Mouse (Mus musculus) C2C12 (cell line): Measurements from ENCODE around the gene Camk2b. TPM values are rescaled to one million over a fixed set of nuclear protein-coding genes. Genes with fewer than 3 reads are reported as not detected.

Experiments used
- H3K27me3 ChIP-seq: one replicate; pipeline ENCODE4 v1.6.1; 2011; ENCODE audit not compliant: control insufficient read depth, insufficient read depth, insufficient read length
- H3K36me3 ChIP-seq: one replicate; pipeline ENCODE4 v1.6.1; 2011; ENCODE audit not compliant: control insufficient read depth, insufficient read depth
- H3K4me3 ChIP-seq: one replicate; pipeline ENCODE4 v1.5.1; 2011; ENCODE audit warnings: mild to moderate bottlenecking, control low read depth; ENCODE audit not compliant: poor library complexity, insufficient read depth, severe bottlenecking
- H3K79me2 ChIP-seq: one replicate; pipeline ENCODE4 v1.6.1; 2011; ENCODE audit not compliant: control insufficient read depth, insufficient read depth
- H3K79me3 ChIP-seq: one replicate; pipeline ENCODE4 v1.6.1; 2011; ENCODE audit warnings: low read depth, control low read depth
- H3ac ChIP-seq: one replicate; pipeline ENCODE3; 2011; ENCODE audit warnings: low read depth; ENCODE audit not compliant: control insufficient read depth, insufficient read length
- CEBPB ChIP-seq: IDR thresholded peaks from one replicate; pipeline ENCODE4 v1.6.1; 2011; ENCODE audit warnings: low read depth, mild to moderate bottlenecking, control low read depth, moderate library complexity
- CTCF ChIP-seq: IDR thresholded peaks from one replicate; pipeline ENCODE4 v1.5.1; 2011; ENCODE audit not compliant: control insufficient read depth, insufficient read depth, insufficient read length
- FOSL1 ChIP-seq: IDR thresholded peaks from one replicate; pipeline ENCODE4 v1.8.0; 2011; ENCODE audit warnings: mild to moderate bottlenecking, low read length; ENCODE audit not compliant: poor library complexity, insufficient read depth, severe bottlenecking
- MAX ChIP-seq: IDR thresholded peaks from one replicate; pipeline ENCODE4 v1.6.1; 2011; ENCODE audit warnings: mild to moderate bottlenecking, control low read depth
- MYOD1 ChIP-seq: IDR thresholded peaks from one replicate; pipeline ENCODE4 v1.6.1; 2011; ENCODE audit warnings: low read depth; ENCODE audit not compliant: control insufficient read depth, insufficient read length
- MYOG ChIP-seq: IDR thresholded peaks from one replicate; pipeline ENCODE4 v1.6.1; 2011; ENCODE audit not compliant: control insufficient read depth, insufficient read length; ENCODE audit errors: extremely low read depth
- USF1 ChIP-seq: IDR thresholded peaks from one replicate; pipeline ENCODE4 v1.6.1; 2011; ENCODE audit warnings: low read depth, mild to moderate bottlenecking, control low read depth, moderate library complexity
- polyA plus RNA-seq: library from polyadenylated mRNA; unstranded; fragments of >200 nt; fragmentation: generic; extraction: Trizol; gene quantifications from one replicate; pipeline ENCODE4 v1.2.1, GENCODE M21; 2012; ENCODE audit warnings: missing spikeins

Gene Camk2b
- polyA plus RNA-seq, 1 experiment = 0.06 TPM

DNA sequence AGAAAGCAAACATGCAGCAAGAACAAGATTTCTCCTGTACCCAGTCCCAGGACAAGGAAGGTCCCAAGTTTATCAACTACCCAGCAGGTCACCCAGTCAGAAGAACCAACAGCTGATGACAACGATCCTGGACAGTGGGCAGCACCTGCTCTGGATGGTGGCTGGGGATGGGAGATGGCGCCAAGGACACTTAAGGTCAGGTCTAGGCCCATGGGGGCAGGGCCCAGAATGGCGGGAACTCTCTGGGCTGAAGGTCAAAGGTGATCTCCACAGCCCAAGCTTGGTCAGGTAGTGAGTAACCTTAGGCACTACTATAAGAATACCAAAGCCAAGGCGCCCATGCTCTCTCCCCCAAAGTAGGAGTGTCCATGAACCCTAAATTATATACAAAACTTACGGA, 4.3 kb downstream of the Camk2b start:
- H3K36me3 ChIP-seq = no peaks in the 10 kb centered on the region
- no peak overlapping the region for H3K4me3 ChIP-seq
- H3K79me3 ChIP-seq = no peaks in the 10 kb centered on the region
- H3K27me3 ChIP-seq = peaks cover 91% of the 10 kb centered on the region
- no peaks in the 10 kb centered on the region for H3K79me2 ChIP-seq
- no peak overlapping the region for H3ac ChIP-seq
- TF ChIP-seq MYOG (no peak), FOSL1 (no peak), CEBPB (no peak), USF1 (no peak), MAX (no peak), CTCF (no peak), MYOD1 (no peak)

DNA sequence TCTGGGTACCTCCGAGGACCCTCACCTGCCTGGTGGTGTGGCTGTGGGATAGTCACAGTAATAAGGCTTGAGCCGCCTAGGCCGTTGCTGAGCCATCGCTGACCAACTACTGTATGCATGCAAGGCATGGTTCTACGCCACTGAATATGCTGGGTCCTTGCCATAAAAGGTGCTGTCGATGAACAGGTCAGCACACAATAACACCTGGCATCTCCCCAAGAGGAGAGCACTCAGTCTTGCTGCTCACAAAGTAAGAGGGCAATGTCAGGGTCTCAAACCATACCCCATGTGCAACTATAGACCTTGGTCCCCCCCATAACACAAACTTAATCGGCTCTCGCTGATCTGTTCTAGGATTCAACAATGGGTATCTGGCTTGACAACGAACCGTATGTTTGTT, 7.0 kb downstream of the Camk2b start:
- Histone ChIP-seq H3ac (no peak overlapping the region), H3K36me3 (no peaks in the 10 kb centered on the region), H3K79me2 (no peaks in the 10 kb centered on the region), H3K79me3 (no peaks in the 10 kb centered on the region), H3K27me3 (peaks cover 75% of the 10 kb centered on the region), H3K4me3 (no peak overlapping the region)
- TF ChIP-seq MYOG (no peak), CTCF (no peak), USF1 (no peak), CEBPB (no peak), MYOD1 (no peak), MAX (no peak), FOSL1 (no peak)

DNA sequence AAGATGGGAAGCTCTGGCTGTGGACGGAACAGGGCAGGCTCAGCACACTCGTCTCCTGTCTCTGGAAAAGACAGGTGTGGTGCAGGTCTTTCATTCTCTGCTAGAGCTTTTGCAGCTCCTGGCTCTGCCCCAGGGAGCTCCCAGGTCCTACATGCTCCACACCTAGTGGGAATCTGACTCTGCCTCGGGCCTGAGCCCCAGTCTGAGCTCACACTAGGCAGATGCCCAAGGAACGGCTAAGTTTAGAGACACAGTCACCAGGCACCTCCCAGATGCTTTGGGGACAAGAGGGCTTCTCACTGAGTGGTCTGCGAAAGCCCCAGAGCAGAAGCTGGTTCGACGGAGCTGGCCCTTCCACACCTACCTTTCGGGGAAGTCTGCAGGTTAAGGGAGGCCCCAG, 12.8 kb downstream of the Camk2b start:
- no peaks in the 10 kb centered on the region for H3K79me2 ChIP-seq

DNA sequence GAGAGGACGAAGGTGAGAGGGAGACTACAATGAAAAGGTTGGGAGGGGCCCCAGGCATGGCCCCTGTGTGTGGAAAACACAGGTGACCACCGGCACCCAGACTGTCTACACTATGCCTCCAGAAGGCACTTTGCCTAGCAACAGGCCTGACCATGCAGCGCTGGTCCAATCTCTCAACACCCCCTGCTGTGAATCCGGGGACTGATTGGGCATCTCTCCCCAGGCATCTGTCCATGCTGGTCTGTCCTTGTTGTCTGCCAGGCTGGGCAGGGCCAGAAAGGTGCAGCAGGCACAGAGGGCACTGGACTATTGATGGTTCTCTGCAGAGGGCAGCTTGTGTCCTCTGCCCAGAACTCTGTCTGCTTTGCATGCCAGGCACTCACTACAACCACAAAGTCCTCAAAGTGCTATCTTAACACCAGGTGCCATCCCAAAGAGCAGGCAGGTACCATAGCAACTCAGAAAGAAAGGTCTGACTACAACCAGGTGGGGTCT, 16.0 kb downstream of the Camk2b start:
- H3K27me3 ChIP-seq = peaks cover 37% of the 10 kb centered on the region
- no peak overlapping the region for H3ac ChIP-seq
- H3K79me2 ChIP-seq = no peaks in the 10 kb centered on the region
- TF ChIP-seq MAX (no peak), MYOG (no peak)
- H3K79me3 ChIP-seq = no peaks in the 10 kb centered on the region
- H3K36me3 ChIP-seq = no peaks in the 10 kb centered on the region
- H3K4me3 ChIP-seq = no peak overlapping the region

More for the DNA sequence above, 12.8 kb downstream of the Camk2b start:
- Histone ChIP-seq H3ac (no peak overlapping the region), H3K36me3 (no peaks in the 10 kb centered on the region), H3K79me3 (no peaks in the 10 kb centered on the region), H3K4me3 (no peak overlapping the region), H3K27me3 (peaks cover 50% of the 10 kb centered on the region)
- TF ChIP-seq CTCF (no peak), MYOD1 (no peak), CEBPB (no peak), MAX (no peak)

- TF ChIP-seq CEBPB (no peak), MYOD1 (no peak), USF1 (no peak), FOSL1 (no peak), CTCF (no peak), MAX (no peak), MYOG (no peak)
- Histone ChIP-seq H3K4me3 (no peak overlapping the region), H3K27me3 (peaks cover 42% of the 10 kb centered on the region), H3K79me2 (no peaks in the 10 kb centered on the region), H3ac (no peak overlapping the region), H3K79me3 (no peaks in the 10 kb centered on the region), H3K36me3 (no peaks in the 10 kb centered on the region)
Observed at GRCm38 (mm10) chr11:6048208-6048607, 18.0 kb downstream of the Camk2b start.

GRCm38 (mm10) chr11:6038929-6039328, 27.2 kb downstream of the Camk2b start:
- TF ChIP-seq MAX = no peak
- no peak for TF ChIP-seq MYOD1
- no peak for TF ChIP-seq CTCF
- no peak for TF ChIP-seq CEBPB
- TF ChIP-seq FOSL1 = no peak
- no peak for TF ChIP-seq MYOG
- no peak for TF ChIP-seq USF1
- no peaks in the 10 kb centered on the region for H3K36me3 ChIP-seq
- no peak overlapping the region for H3ac ChIP-seq
- H3K79me2 ChIP-seq = no peaks in the 10 kb centered on the region
- no peaks in the 10 kb centered on the region for H3K79me3 ChIP-seq
- H3K27me3 ChIP-seq = peaks cover 15% of the 10 kb centered on the region
- H3K4me3 ChIP-seq = no peak overlapping the region
